Mouse (Mus musculus): ENCODE measurements around the gene Fxr2.
A peak's percentile ranks its signal among the peaks of the same experiment; 100 is the strongest.
"Not testable (repeated sequence)": the region's sequence is repeated elsewhere in the genome, so short reads cannot be mapped to it uniquely, and the experiment has no call there.

Fxr2 gene

GRCm38 (mm10) chr11:69610899-69611298 lies 21.9 kb upstream of the Fxr2 start:
- DNase-seq, result peak; percentile 67

- DNase-seq, result peak; percentile 83
Measured at GRCm38 (mm10) chr11:69613553-69614256, 19.1 kb upstream of the Fxr2 start.

GRCm38 (mm10) chr11:69614257-69614588 lies 18.6 kb upstream of the Fxr2 start:
- DNase-seq, result not testable (repeated sequence)

DNA sequence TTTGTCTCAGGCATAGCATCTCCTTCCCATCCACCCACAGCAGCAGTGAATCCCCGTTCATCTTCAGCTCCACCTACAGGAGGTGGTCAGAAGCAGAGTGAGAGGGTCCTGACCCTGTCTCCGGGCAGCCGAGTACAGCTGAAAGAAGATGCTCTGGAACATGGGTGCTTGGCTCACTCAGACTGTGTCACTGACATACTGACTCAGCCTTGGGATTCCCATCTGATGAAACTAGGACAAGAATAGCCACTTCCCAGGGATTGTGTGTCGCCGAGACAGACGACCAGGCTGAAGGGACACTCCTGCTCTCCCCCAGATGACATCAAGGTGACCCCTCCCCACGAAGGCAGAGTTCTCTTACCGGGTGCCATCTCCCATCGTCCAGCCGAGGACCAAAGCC lies 16.0 kb upstream of the Fxr2 start:
- peak; percentile 28 for DNase-seq

- peak; percentile 23 for DNase-seq
Measured at GRCm38 (mm10) chr11:69617805-69618204, 15.0 kb upstream of the Fxr2 start, which contains the start of gene Shbg. TSS of gene Shbg (minus strand) at chr11:69617905.

DNA sequence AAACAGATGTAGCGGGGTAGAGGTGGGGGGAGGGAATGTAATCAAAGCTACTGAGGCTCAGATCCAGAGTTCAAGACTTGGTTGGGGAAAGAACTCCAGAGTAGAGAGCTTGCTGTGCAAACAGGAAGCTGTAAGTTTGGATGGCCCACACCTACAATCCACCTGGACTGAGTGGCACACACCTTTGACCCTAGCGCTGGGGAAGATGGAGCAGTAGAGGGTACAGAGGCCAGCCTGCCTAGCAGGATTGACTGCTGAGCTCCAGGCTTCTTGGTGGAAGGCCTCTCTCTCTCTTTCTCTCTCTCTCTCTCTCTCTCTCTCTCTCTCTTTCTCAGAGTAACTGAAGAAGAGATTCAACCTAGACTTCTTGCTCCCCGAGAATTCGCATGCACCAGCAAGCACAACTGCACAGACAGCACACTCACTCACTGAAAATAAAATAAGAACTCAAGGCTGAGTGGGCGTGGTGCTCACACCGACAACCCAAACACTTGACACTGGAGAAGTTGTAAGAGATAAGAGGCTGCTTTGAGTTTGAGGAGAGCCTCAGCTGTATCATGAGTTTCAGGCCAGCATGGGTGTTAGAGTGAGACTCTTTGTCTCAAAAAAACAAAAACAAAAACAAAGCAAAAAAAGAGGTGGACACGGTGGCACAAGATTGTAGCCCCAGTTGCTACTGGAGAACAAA lies 12.3 kb upstream of the Fxr2 start:
- peak; percentile 23 for DNase-seq

DNA sequence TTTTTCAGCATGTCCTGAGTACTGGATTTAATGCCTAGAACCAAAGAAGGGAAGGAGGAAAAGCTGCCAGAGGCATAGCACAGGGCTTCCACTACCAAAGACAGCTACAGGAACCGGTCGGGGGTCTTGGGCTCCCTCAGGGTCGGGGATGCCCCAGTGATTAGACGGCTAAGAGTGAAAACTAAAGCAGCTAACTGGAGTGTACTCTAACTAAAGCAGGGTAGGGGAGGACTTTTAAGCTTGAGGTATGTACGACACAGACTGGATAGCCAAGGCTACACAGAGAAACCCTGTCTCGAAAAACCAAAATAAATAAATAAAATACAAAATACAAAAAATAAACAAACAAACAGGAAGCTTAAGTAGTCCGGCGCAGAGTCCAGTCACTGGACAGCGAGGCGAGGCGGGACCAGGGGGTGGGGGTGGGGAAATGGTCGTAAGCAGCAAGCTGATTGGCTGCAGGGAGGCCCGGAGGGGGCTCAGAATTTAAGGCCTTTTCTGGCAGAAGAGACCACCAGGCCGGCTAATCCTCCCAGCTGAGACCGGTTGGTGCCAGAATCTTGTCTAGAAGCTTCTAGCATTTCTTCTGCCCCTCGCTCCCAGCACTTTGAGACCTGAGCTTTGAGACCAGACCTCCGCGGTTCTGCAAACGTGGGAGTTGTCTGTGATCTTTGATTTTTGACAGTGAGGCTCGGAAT lies 11.1 kb upstream of the Fxr2 start, which contains the start of gene Sat2:
TSS of gene Sat2 (plus strand) at position 454 of the 698 bp plus-strand sequence.
- DNase-seq, result peak; percentile 72

GRCm38 (mm10) chr11:69622406-69622805 lies 10.4 kb upstream of the Fxr2 start:
- peak; percentile 74 for DNase-seq

DNA sequence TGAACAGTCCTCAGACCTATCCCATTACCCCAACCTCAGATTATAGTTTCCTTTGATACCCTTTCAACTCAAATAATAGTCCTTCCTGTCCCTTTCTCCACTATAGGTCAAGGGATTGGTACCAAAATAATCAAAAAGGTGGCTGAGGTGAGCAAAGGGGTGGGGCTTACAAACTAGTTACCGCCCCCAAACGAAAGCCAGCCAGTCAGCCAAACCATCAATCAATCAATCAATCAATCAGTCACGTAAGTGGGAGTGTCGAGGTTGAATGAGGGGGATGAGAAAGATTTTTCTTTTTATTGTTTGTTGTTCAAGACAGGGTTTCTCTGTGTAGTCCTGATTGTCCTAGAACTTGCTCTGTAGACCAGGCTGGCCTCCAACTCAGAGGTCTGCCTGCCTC lies 9.8 kb upstream of the Fxr2 start:
- DNase-seq, result peak; percentile 27

DNA sequence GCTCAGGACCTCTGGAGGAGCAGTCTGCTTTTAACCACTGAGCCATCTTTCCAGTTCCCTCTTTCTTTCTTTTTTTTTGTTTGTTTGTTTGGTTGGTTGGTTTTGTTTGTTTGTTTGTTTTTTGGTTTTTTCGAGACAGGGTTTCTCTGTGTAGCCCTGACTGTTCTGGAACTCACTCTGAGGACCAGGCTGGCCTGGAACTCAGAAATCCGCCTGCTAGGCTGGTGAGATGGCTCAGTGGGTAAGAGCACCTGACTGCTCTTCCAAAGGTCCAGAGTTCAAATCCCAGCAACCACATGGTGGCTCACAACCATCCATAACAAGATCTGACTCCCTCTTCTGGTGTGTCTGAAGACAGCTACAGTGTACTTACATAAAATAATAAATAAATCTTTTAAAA lies 8.5 kb upstream of the Fxr2 start:
- not testable (repeated sequence) for DNase-seq

DNA sequence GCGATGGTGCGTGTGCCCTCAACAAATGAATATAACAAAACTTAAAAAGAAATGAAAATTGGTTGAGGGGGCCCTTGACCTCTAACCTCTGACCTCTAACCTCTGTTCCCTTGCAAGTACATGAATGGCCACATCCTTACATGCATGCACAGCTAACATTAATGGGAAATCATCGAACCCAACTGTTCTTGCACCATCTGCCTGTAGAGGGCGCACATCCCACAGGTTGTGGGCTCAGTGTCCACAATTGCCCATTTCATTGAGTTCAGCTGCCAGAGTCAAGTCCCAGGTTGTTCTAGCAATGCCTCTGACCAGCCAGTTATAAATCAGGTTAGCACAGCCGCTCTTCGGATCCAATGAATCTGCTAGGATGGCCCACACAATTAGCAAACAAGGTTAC lies 4.5 kb upstream of the Fxr2 start:
- DNase-seq, result peak; percentile 84

- no peak for DNase-seq
Measured at GRCm38 (mm10) chr11:69629802-69630201, 3.0 kb upstream of the Fxr2 start.

DNA sequence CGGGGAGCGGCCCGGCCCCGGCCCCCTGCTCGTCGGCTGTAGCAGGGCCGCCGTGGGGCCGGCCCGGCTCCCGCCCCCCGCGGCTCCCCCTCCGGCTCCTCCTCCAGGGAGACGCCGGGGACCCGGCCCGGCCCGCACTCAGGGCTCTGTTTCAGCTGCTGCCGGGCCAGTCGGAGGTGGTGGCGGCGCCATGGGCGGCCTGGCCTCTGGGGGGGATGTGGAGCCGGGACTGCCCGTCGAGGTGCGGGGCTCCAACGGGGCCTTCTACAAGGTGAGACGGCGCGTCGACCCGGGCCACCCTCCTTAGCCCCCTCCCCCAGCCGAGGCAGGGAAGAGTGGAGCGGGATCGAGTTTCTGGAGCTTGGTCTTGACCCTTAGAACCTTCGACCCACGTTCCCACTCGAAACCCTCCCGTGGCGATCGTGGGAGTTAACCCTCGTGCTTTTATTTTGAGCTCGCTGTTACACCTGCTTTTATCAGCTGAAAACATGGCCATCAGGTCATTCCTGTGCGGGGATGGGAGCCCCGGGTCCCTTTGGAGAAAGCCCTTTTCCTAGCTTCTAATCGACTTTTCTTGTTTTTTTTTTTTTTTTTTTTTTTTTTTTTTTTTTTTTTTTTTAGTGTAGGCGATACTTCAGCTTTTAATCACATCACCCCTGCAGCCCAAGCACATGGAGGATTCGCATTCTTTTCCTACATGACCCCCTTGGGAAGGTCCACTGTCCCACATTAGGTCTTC lies 507 bp downstream of the Fxr2 start:
- peak; percentile 82 for DNase-seq

GRCm38 (mm10) chr11:69635471-69635870 lies 2.7 kb downstream of the Fxr2 start:
- DNase-seq, result no peak

DNA sequence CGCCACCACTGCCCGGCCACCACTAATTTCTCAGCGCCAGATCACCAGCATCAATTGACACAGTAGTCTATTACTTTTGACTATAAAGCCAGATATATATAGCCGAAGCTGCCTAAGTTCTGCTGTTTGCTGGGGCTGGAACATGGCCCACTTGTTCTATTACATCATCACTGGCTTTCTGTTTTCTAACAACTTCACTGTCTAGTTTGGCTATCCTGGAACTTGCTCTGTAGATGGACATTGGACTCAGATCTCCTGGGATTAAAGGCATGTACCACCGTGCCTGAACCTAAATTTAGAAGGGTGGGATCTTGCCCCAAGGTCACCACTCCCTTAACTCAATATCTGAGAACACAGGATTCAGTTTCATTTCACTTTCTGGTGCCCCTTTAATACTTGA lies 13.1 kb downstream of the Fxr2 start:
- DNase-seq, result no peak

- DNase-seq, result no peak
Measured at GRCm38 (mm10) chr11:69653399-69653798, 20.6 kb downstream of the Fxr2 start.

DNA sequence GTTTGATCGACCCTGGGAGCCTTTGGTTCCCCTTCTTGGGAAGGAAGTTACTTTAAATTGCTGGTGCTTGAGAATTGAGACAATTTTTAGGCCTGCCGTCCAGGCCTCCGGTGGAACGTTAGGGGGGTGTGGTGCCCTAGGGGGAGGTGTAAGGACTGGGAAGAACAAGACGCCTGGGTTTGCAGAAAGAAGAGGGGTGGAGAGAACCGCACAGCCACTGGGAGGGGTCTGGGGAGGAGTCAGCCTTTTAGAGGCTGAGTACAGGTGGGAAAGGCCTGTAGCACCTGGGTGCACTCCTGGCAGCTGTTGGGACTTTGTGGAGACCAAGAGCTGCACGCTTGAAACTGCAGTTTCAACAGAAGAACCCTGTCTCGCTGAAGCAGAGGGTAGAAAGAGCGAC lies 22.0 kb downstream of the Fxr2 start:
- peak; percentile 34 for DNase-seq

DNA sequence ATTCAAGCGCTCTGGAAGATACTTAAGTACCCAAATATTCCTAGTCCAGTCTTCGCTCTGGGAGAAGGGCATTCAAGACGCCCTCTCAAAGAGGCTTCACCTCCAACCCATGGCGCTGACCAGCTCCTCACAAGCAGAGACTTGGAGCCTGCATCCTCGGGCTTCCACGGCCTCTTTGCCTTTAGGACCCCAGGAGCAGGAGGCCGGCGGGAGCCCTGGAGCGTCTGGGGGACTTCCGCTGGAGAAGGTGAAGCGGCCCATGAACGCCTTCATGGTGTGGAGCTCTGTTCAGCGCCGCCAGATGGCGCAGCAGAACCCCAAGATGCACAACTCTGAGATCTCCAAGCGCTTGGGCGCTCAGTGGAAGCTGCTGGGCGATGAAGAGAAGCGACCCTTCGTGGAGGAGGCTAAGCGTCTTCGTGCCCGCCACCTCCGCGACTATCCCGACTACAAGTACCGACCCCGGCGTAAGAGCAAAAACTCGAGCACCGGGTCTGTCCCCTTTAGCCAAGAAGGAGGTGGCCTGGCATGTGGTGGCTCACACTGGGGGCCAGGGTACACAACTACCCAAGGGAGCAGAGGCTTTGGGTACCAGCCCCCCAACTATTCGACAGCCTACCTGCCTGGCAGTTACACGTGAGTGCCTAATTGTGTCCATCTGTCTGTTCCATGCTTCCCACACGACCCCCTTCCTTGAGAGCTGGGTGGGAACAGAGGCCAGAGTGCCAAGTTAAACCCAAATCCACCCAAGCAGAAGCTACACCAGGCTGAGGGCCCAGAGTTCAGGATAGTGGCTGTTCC lies 22.7 kb downstream of the Fxr2 start, which contains the start of gene Sox15:
TSS of gene Sox15 (plus strand) at position 51 of the 801 bp plus-strand sequence.
- DNase-seq, result peak; percentile 70

DNA sequence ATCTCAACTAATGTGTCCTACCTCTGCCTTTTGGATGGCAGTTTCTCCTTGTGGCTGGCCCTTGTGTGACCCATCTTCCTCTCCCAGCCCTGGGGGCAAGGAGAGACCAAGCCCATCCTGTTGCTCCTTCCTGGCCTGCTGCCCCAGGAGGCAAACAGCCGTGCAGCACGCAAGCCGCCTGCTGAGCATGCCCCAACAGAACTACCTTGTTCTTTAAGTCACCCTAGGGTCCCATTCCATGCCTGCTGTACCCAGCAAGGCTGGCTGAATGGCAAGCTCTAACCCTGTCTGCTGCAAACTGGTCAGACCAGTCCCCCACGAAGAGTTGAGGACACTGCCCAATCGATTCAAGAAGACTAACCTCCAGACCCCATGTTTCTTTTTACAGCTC lies 23.3 kb downstream of the Fxr2 start:
- peak; percentile 46 for DNase-seq

- DNase-seq, result peak; percentile 49
Measured at GRCm38 (mm10) chr11:69656617-69657461, 24.0 kb downstream of the Fxr2 start.

GRCm38 (mm10) chr11:69657462-69657881 lies 24.7 kb downstream of the Fxr2 start:
- peak; percentile 38 for DNase-seq

All from cerebellum, adult 9-11 months (tissue).